Mouse (Mus musculus) adrenal gland, adult 18-20 months (tissue): ENCODE results near the gene Shisa6. TPM values are rescaled to one million over a fixed set of nuclear protein-coding genes. Genes with fewer than 3 reads are reported as not detected.
"Not testable (repeated sequence)": the region's sequence is repeated elsewhere in the genome, so short reads cannot be mapped to it uniquely, and the experiment has no call there.

Source experiments
- DNase-seq, 2 experiments: peaks; one replicate each; pipeline ENCODE4 v3.0.0; 2021 to 2022; ENCODE audit warnings: low spot score in 2 of 2
- total RNA-seq, 2 experiments: library from RNA; stranded (reverse); gene quantifications; 1 replicate in 1 of 2; 2 replicates in 1 of 2; pipeline ENCODE4 v1.2.3; 2021

The Shisa6 gene
- total RNA-seq, 2 experiments from 2014 or later, result 0.43 to 0.74 TPM

- DNase-seq, result no peak
Measured at GRCm38 (mm10) chr11:66487765-66488164, 38.0 kb downstream of the Shisa6 start.

GRCm38 (mm10) chr11:66482501-66482900 lies 43.3 kb downstream of the Shisa6 start:
- no peak for DNase-seq

- no peak for DNase-seq
Measured at GRCm38 (mm10) chr11:66442631-66443030, 83.1 kb downstream of the Shisa6 start.

GRCm38 (mm10) chr11:66426129-66426528 lies 99.6 kb downstream of the Shisa6 start:
- DNase-seq, result no peak

GRCm38 (mm10) chr11:66418216-66418615 lies 107.5 kb downstream of the Shisa6 start:
- no peak for DNase-seq

- not testable (repeated sequence) for DNase-seq
Measured at GRCm38 (mm10) chr11:66408721-66409120, 117.0 kb downstream of the Shisa6 start.

GRCm38 (mm10) chr11:66400036-66400435 lies 125.7 kb downstream of the Shisa6 start:
- no peak for DNase-seq

- no peak for DNase-seq
Measured at GRCm38 (mm10) chr11:66387561-66387960, 138.2 kb downstream of the Shisa6 start.

- DNase-seq, result no peak
Measured at GRCm38 (mm10) chr11:66371796-66372195, 154.0 kb downstream of the Shisa6 start.

GRCm38 (mm10) chr11:66369764-66370163 lies 156.0 kb downstream of the Shisa6 start:
- DNase-seq, result no peak

GRCm38 (mm10) chr11:66366809-66367685 lies 158.7 kb downstream of the Shisa6 start:
- DNase-seq, result no peak

- DNase-seq, result no peak
Measured at GRCm38 (mm10) chr11:66359811-66360210, 166.0 kb downstream of the Shisa6 start.

GRCm38 (mm10) chr11:66344822-66345221 lies 180.9 kb downstream of the Shisa6 start:
- no peak for DNase-seq

GRCm38 (mm10) chr11:66336313-66336712 lies 189.5 kb downstream of the Shisa6 start:
- no peak for DNase-seq

GRCm38 (mm10) chr11:66312764-66313163 lies 213.0 kb downstream of the Shisa6 start:
- no peak for DNase-seq

GRCm38 (mm10) chr11:66304396-66304795 lies 221.4 kb downstream of the Shisa6 start:
- no peak for DNase-seq

- no peak for DNase-seq
Measured at GRCm38 (mm10) chr11:66274707-66275081, 251.1 kb downstream of the Shisa6 start.

GRCm38 (mm10) chr11:66273904-66274706 lies 251.7 kb downstream of the Shisa6 start:
- DNase-seq, result no peak

GRCm38 (mm10) chr11:66267029-66267428 lies 258.7 kb downstream of the Shisa6 start:
- no peak for DNase-seq

- no peak for DNase-seq
Measured at GRCm38 (mm10) chr11:66265336-66265990, 260.3 kb downstream of the Shisa6 start.

- DNase-seq, result no peak
Measured at GRCm38 (mm10) chr11:66260205-66260604, 265.6 kb downstream of the Shisa6 start.
